Mouse (Mus musculus) heart, postnatal 0 days (tissue): Measurements from ENCODE around the gene Scamp5.

Experiments
- CTCF ChIP-seq: IDR thresholded peaks from 2 replicates; pipeline ENCODE4 v1.5.1; 2016; ENCODE audit warnings: antibody characterized with exemption, control low read depth, low read depth
- EP300 ChIP-seq: IDR thresholded peaks from 2 replicates; pipeline ENCODE4 v1.6.1; 2016; ENCODE audit warnings: antibody characterized with exemption, low read depth

GRCm38 (mm10) chr9:57501861-57502260 lies 34.0 kb upstream of the Scamp5 start:
- TF ChIP-seq EP300: no peak
- no peak for TF ChIP-seq CTCF
